Mouse (Mus musculus) hindlimb bud, embryonic 11.5 days (tissue): ENCODE measurements at regions not wholly inside any gene's neighbourhood (a gene's known extent, or its start where the extent isn't known, plus 50 kb on each side); places are given as distances from the start of the nearest gene placed in this dataset.
A peak's percentile ranks its signal among the peaks of the same experiment; 100 is the strongest.

ENCODE experiments used
- DNase-seq: peaks from one replicate; pipeline ENCODE4 v3.0.0-alpha.2; 2012; ENCODE audit warnings: low read depth, low spot score; ENCODE audit errors: extremely low spot score

DNA sequence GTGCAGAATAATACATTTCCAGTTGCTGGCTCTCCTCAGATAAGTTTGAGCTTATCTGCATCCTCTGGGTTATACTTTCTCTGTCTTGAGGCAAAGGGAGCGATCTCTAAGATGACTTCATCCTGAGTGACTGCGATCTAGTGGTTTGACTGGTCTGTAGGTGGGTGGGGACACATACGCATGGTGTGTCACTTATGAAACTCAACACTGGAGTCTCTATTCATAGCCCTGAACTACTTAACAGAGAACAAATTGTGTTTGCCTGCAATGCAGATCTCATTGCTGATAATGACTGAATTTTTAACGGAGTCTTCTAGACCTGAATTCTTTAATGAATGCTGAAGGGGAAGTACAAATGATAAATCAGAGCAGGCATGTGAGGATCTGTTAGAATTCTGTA, 244.7 kb upstream of the Msx2 start:
- DNase-seq, result no peak

- DNase-seq, result no peak
Observed at GRCm38 (mm10) chr13:53717086-53717485, 244.2 kb upstream of the Msx2 start.

GRCm38 (mm10) chr13:53709062-53709461, 236.2 kb upstream of the Msx2 start:
- peak; percentile 24 for DNase-seq

- no peak for DNase-seq
Observed at GRCm38 (mm10) chr13:53707548-53707947, 234.7 kb upstream of the Msx2 start.

- no peak for DNase-seq
Observed at GRCm38 (mm10) chr13:53704104-53704503, 231.2 kb upstream of the Msx2 start.

DNA sequence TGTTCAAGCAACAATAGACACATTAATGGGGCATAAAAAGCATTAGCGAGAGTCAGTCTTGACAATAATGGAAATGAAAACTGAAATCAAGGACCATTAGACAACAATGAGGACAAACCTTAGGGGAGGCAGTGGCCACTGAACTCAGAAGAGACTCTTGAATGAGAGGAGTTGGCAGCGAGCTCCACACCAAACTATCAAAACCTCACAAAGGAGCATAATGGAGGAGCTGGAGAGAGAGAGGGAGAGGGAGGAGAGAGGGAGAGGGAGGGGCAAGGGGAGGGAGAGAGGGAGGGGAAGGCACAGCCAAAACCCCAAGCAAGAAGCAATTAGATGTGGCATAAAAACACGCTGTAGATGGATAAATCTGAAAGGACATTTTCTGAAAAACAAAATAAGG, 227.4 kb upstream of the Msx2 start:
- no peak for DNase-seq

- DNase-seq, result no peak
Observed at GRCm38 (mm10) chr13:53697954-53698353, 225.1 kb upstream of the Msx2 start.

- DNase-seq, result no peak
Observed at GRCm38 (mm10) chr13:53695385-53695784, 222.5 kb upstream of the Msx2 start.

- DNase-seq, result no peak
Observed at GRCm38 (mm10) chr13:53688934-53689333, 216.1 kb upstream of the Msx2 start.

DNA sequence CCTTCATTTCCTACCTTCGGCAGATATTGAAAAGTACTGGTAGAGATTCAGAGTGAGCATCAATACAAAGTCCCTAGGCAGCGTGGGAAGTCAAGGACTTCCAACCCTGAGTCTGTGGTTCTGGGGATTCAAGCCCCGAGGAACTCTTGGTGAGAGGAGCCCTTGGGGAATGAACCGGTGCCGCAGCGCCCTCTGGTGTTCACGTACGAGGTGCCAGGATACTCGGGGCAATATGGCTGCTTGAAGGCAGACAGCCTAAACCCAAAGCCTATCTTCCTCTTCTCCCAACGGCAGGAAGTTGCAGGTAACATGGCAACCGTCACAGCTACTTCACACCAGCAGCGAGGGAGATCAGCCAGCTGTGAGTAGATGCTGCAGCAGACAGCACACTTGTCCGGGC, 215.6 kb upstream of the Msx2 start:
- peak; percentile 68 for DNase-seq

- no peak for DNase-seq
Observed at GRCm38 (mm10) chr13:53684498-53684897, 211.6 kb upstream of the Msx2 start.

DNA sequence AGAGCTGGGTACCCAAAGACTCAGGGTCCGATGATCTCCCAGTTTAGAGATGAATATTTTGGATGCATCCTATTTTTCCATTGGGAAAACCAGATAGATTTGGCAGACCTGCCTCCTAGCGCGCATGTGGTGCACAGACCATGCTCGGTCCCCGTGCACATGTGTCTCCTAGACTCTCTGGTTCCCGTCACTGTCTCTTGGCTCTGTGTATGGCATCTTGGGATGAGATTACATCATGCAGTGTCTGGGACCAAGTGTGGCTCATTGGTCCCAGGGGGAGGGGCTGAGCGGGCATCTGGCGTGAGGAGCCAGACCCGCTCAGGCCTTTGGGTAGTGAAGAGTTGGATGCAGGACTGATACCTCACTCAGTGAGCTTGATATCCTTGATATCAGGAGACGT, 204.3 kb upstream of the Msx2 start:
- DNase-seq, result no peak

GRCm38 (mm10) chr13:53670361-53670760, 197.5 kb upstream of the Msx2 start:
- DNase-seq, result no peak

DNA sequence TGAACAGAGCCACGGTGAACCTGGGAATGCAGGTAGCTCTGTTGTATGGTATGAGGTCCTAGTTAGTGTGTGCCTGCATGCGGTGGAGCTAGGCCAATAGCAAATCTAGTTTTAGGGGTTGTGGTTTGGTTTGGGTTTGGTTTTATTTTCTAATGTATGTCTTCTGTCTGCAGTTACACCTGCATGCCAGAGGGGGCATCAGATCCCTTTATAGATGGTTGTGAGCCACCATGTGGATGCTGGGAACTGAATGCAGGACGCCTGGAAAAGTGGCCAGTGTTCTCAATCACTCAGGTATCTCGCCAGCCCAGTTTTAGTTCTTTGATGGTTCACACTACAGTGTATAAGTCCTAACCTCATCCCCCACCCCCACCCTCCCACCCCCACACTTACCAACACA, 194.6 kb upstream of the Msx2 start:
- no peak for DNase-seq

DNA sequence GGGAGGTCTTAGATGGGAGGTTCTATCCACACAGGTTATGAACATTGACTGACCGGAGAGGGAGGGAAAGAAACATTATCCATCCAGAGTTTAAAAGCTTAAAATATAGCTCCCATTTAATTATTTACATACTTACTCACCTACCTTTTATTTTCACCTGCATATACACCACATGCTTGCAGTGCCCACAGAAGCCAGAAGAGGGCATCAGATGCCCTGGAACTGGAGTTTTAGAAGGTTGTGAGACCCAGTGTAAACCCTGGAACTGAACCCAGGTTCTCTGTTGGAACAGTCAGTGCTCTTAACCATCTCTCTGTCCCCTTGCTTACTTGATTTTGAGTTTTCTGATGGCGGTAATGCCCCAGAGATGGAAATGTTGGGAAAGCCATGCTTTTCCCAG, 192.7 kb upstream of the Msx2 start:
- DNase-seq, result no peak

DNA sequence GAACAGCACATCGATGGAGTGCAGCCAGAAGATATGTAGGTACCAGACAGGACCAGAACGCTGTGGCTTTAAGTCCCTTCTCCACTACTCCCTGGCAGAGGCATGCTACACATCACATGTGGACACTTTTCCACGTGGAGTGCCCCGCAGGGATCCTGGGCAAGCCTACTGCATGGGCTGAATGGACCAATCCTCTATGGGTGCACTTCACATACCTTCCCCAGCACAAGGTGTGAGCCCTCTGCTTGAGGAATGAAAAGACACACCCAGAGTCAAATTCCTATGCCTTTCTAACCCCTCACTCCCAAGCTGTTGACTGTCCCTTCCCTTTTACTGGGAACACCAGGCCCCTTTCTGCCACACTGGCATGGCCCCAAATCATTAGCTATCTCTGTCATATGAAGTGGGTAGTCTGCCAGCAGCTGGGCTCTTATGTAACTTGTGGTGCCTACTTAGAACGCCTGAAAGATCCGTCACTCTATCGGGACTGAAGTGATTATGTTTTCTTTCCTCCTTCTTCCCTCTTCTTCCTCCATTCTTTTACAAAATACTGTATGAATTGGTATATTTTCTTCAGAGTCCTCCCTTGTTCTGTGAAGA, 191.9 kb upstream of the Msx2 start:
- no peak for DNase-seq

DNA sequence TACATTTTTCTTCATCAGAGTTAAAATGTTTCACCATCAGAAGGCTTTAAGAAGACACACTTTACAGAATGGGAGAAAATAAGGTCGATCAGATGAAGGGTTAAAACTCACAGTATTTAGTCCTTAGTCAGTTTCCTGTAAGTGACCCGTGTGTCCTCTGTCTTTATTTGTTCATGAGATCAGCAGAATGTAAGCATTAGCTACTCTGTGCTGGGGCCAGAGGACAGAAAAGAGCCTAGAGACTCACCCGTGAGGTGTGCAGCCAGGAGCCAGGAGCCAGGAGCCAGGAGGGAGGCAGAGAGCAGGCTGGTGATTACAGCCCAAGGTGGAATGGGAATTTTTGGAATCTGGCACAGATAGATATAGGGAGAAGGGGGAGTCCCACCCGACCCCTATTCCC, 180.0 kb upstream of the Msx2 start:
- no peak for DNase-seq

GRCm38 (mm10) chr13:53648353-53648752, 175.5 kb upstream of the Msx2 start:
- no peak for DNase-seq

GRCm38 (mm10) chr13:53642557-53642956, 169.7 kb upstream of the Msx2 start:
- DNase-seq, result no peak

- no peak for DNase-seq
Observed at GRCm38 (mm10) chr13:53639584-53639983, 166.7 kb upstream of the Msx2 start.

- no peak for DNase-seq
Observed at GRCm38 (mm10) chr13:53639115-53639514, 166.2 kb upstream of the Msx2 start.

GRCm38 (mm10) chr13:53636011-53636410, 163.1 kb upstream of the Msx2 start:
- no peak for DNase-seq

DNA sequence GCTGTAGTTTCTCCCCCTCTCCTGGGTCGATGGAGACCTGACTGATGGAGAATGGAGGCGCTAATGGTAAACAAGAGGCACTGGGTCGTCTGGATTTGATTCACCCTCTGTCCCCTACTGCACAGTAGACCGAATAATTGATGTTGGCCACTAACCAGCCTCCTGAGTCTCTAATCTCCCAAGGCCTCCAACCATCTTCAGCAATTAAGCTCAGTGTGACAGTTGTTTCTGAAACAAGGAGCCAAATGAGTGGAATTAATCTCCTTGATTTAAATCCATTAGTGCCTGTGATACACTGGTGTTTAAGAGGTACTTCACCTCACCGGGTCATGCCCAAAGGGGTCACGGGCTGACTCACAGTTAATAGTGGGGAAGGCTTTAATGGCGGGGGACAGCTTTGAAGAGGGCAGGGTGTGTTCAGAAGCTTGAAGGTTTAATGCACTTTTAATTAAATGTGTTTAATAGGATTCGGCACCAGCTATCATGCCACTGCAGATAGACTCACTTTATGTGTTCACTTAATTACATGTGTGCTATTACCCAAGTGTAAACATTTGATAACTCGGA, 161.8 kb upstream of the Msx2 start:
- peak; percentile 24 for DNase-seq
